Mouse (Mus musculus): ENCODE results near the gene Tpst1.

Tpst1 gene

GRCm38 (mm10) chr5:130177871-130178270 is 104.7 kb downstream of the Tpst1 start:
- no peak for ATAC-seq (ENCODE audit: insufficient number of reproducible peaks, low FRiP score, low TSS enrichment)

DNA sequence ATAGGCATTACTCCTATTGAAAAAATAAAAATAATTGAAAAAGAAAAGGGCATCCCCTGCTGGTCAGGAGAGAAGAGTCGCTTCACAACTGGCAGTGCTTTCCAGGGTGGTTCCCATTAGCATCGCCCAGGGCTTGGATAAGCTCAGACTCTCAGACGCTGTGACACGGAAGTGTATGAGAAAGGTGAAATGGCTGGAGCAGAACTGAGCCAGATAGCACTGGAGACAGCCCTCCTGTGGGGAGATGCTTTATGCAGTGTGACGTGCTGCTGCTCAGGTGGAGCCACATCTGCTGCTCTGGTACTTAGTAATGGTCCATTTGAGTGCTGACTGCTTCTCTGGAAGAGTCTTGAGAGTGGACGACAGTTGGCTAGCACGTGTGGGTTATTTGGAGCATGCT is 107.2 kb downstream of the Tpst1 start:
- ATAC-seq (ENCODE audit: insufficient number of reproducible peaks, low FRiP score, low TSS enrichment) = no peak

- no peak for ATAC-seq (ENCODE audit: insufficient number of reproducible peaks, low FRiP score, low TSS enrichment)
Measured at GRCm38 (mm10) chr5:130181740-130182540, 108.8 kb downstream of the Tpst1 start.

DNA sequence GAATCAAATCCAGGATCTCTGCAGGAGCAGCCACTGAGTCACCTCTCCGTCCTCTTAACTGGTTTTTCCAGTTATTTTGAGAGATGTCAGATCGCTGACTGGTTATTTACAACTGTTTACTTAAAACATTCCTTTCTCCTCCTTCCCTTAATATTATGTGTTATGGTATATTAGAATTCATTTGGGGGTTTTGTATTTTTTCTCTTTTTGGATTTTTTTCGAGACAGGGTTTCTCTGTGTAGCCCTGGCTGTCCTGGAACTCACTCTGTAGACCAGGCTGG is 109.4 kb downstream of the Tpst1 start:
- no peak for ATAC-seq (ENCODE audit: insufficient number of reproducible peaks, low FRiP score, low TSS enrichment)

DNA sequence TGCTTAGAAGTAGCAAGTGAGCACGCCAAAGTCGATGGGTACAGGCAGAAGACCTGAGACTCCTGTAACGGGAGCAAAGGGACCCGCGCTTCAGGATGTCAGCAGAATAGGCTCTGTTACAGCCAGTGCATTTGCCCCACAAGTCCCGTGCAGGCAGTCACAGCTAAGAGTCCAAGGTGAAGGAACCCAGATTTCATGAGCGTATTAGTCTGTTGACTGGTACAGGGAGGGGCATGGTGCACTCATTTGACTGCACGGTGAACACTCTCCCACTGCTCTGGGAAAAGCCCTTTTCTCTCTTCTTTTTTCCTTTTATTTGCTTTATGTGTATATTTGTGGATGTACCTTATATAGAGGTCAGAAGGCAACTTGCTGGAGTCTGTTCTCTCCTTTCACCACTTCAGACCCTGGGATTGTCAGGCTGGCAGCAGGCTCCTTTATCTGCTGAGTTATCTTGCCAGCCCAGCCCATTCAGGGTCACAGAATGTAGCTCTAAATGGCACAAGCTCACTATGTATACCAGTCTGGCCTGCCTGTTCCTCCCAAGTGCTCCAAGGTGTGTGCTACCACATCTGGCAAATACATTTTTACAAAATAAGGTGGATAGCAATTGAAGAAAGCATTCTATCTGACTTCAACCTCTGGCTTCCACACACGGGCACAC is 111.2 kb downstream of the Tpst1 start:
- no peak for ATAC-seq (ENCODE audit: insufficient number of reproducible peaks, low FRiP score, low TSS enrichment)

DNA sequence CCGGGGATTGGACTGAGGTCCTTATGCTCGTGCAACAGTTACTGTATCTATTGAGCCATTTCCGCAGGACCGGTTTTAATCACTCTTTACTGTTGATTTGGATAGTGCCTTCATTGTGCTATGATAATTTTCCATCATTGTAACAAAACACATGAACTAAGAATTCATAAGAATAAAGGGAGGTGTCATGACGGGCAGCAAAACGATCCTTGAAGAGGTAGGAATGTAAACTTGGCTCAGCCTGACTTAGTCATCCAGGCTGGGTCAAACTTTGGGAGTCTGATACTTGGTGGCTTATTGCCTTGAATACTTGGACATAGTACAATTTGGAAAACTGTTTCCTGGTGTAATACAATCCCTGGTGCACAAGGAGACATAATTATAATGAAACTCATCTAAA is 112.2 kb downstream of the Tpst1 start:
- no peak for ATAC-seq (ENCODE audit: insufficient number of reproducible peaks, low FRiP score, low TSS enrichment)

All from cerebellum, adult (tissue).